Mouse (Mus musculus) limb, embryonic 12.5 days (tissue): ENCODE results near the gene Adam29. TPM values are rescaled to one million over a fixed set of nuclear protein-coding genes. Genes with fewer than 3 reads are reported as not detected.
A peak's percentile ranks its signal among the peaks of the same experiment; 100 is the strongest.

Experiments used
- ATAC-seq: fragments of 200-750 bp; cut with Nextera tagmentation; 2 replicates; pipeline ENCODE4 v1.8.0; 2017; ENCODE audit warnings: low read depth, moderate TSS enrichment; ENCODE audit not compliant: insufficient number of reproducible peaks, insufficient read depth, low FRiP score, low TSS enrichment
- H3K27ac ChIP-seq: fragments of 300-500 bp; sonication (generic); 2 replicates; pipeline ENCODE4 v1.5.1; 2016; ENCODE audit warnings: mild to moderate bottlenecking, moderate library complexity
- H3K27me3 ChIP-seq: fragments of 300-500 bp; sonication (generic); 2 replicates; pipeline ENCODE4 v1.6.1; 2016; ENCODE audit warnings: mild to moderate bottlenecking, moderate library complexity
- H3K36me3 ChIP-seq: fragments of 300-500 bp; sonication (generic); 2 replicates; pipeline ENCODE4 v1.6.1; 2016; ENCODE audit warnings: mild to moderate bottlenecking, moderate library complexity
- H3K4me1 ChIP-seq: fragments of 300-500 bp; sonication (generic); replicated peaks from 2 replicates; pipeline ENCODE4 v1.6.1; 2016
- H3K4me2 ChIP-seq: fragments of 300-500 bp; sonication (generic); 2 replicates; pipeline ENCODE4 v1.6.1; 2016; ENCODE audit warnings: mild to moderate bottlenecking, moderate library complexity
- H3K4me3 ChIP-seq: fragments of 300-500 bp; sonication (generic); replicated peaks from 2 replicates; pipeline ENCODE4 v1.5.1; 2016; ENCODE audit warnings: mild to moderate bottlenecking
- H3K9ac ChIP-seq: fragments of 300-500 bp; sonication (generic); replicated peaks from 2 replicates; pipeline ENCODE4 v1.6.1; 2016; ENCODE audit warnings: mild to moderate bottlenecking, moderate library complexity
- H3K9me3 ChIP-seq: fragments of 300-500 bp; sonication (generic); 2 replicates; pipeline ENCODE4 v1.6.1; 2016; ENCODE audit warnings: mild to moderate bottlenecking, moderate library complexity
- WGBS: fragments of 180-500 bp; shearing (Covaris S2); methylation state at CpG from one replicate; pipeline ENCODE4 v1.1.7; 2016; 5-methylcytosine and 5-hydroxymethylcytosine counted together
- polyA plus RNA-seq: library from polyadenylated mRNA; unstranded; fragments of >200 nt; fragmentation: Nextera tagmentation; extraction: Ambion mirVana; gene quantifications from 2 replicates; pipeline ENCODE4 v1.2.1, GENCODE M21; 2016

The Adam29 gene
- polyA plus RNA-seq: not detected in 2 replicates

- no peak within 1 kb of the TSS for H3K9ac ChIP-seq
- no peak within 1 kb of the TSS for H3K4me2 ChIP-seq
- 71% methylated on average over 1 of the region's 1 CpGs for WGBS
- ATAC-seq: no peak
- H3K4me3 ChIP-seq: no peak within 1 kb of the TSS
- H3K27me3 ChIP-seq: no peaks in the 10 kb centered on the region
- no peaks in the 10 kb centered on the region for H3K4me1 ChIP-seq
- no peaks in the 10 kb centered on the region for H3K9me3 ChIP-seq
- no peaks in the 10 kb centered on the region for H3K36me3 ChIP-seq
- no peak within 1 kb of the TSS for H3K27ac ChIP-seq
Observed at GRCm38 (mm10) chr8:55906848-55907247, at the start of gene Adam29. TSS of gene Adam29 (minus strand) at chr8:55906948.

GRCm38 (mm10) chr8:55940526-55940880 lies 33.8 kb upstream of the Adam29 start:
- Histone ChIP-seq H3K4me1 (peaks cover 6% of the 10 kb centered on the region), H3K9ac (no peak overlapping the region), H3K4me2 (peak overlapping the region; percentile 53), H3K36me3 (no peaks in the 10 kb centered on the region), H3K27me3 (no peaks in the 10 kb centered on the region), H3K27ac (no peak overlapping the region), H3K9me3 (no peaks in the 10 kb centered on the region), H3K4me3 (peak overlapping the region; percentile 21; the same call in 1 of the 2 replicates)
- ATAC-seq: peak; percentile 76; the same call in 1 of the 2 replicates
- 2% methylated on average over 8 of the region's 8 CpGs for WGBS

- H3K4me3 ChIP-seq: peak within 1 kb of the TSS; percentile 21; the same call in 1 of the 2 replicates
- H3K9ac ChIP-seq: no peak within 1 kb of the TSS
- 15% methylated on average over 11 of the region's 11 CpGs for WGBS
- H3K36me3 ChIP-seq: no peaks in the 10 kb centered on the region
- H3K4me2 ChIP-seq: peak within 1 kb of the TSS; percentile 53
- peaks cover 6% of the 10 kb centered on the region for H3K4me1 ChIP-seq
- peak; percentile 52; the same call in 1 of the 2 replicates for ATAC-seq
- no peaks in the 10 kb centered on the region for H3K27me3 ChIP-seq
- H3K9me3 ChIP-seq: no peaks in the 10 kb centered on the region
- no peak within 1 kb of the TSS for H3K27ac ChIP-seq
Observed at GRCm38 (mm10) chr8:55939870-55940525, 33.2 kb upstream of the Adam29 start, which contains the start of gene Glra3. TSS of gene Glra3 (plus strand) at chr8:55940460.

Other genes starting within 250 kb of the Adam29 start
- 0.04 and 0.05 TPM in 2 replicates for gene Glra3, start 33.5 kb upstream of the Adam29 start, polyA plus RNA-seq